Mouse (Mus musculus) kidney, adult 2 months (tissue): ENCODE results near the gene Kctd13.

Experiments used
- CTCF ChIP-seq: fragments of 200-500 bp; conservative IDR thresholded peaks from 2 replicates; pipeline ENCODE4 v1.5.1; 2011; ENCODE audit warnings: low read depth, mild to moderate bottlenecking, control low read depth, low read length, moderate library complexity, mixed read lengths; ENCODE audit not compliant: insufficient read depth, insufficient read length
- POLR2A ChIP-seq: fragments of 200-500 bp; IDR thresholded peaks from one replicate; pipeline ENCODE4 v1.6.1; 2011; ENCODE audit warnings: low read depth, low read length, control low read depth

GRCm38 (mm10) chr7:126948626-126949025 is 19.9 kb downstream of the Kctd13 start:
- TF ChIP-seq POLR2A (no peak), CTCF (no peak)
